Mouse (Mus musculus) MEL (cell line): ENCODE data around the gene Tssk6.
A peak's percentile ranks its signal among the peaks of the same experiment; 100 is the strongest.

ENCODE experiments used
- CHD1 ChIP-seq: IDR thresholded peaks from 2 replicates; pipeline ENCODE4 v1.6.1; 2012; ENCODE audit warnings: low read depth, mild to moderate bottlenecking, inconsistent platforms, low read length, improper control_type of control experiment
- CTCF ChIP-seq, 3 experiments: IDR thresholded peaks in 2 of 3; conservative IDR thresholded peaks in 1 of 3; 2 replicates each; pipeline ENCODE4 v1.5.1; 2011 to 2012; ENCODE audit warnings: low read length in 3 of 3, low read depth in 2 of 3, mild to moderate bottlenecking in 2 of 3, improper control_type of control experiment in 1 of 3, inconsistent platforms in 1 of 3, mixed read lengths in 1 of 3, moderate library complexity in 1 of 3; ENCODE audit not compliant: control insufficient read depth in 1 of 3, insufficient read depth in 1 of 3, poor library complexity in 1 of 3, severe bottlenecking in 1 of 3
- EP300 ChIP-seq, 2 experiments: IDR thresholded peaks; 2 replicates each; pipeline ENCODE4 v1.6.1; 2011; ENCODE audit warnings: improper control_type of control experiment in 2 of 2, low read length in 2 of 2, low read depth in 1 of 2, mild to moderate bottlenecking in 1 of 2
- GABPA ChIP-seq: IDR thresholded peaks from 2 replicates; pipeline ENCODE4 v1.6.1; 2012; ENCODE audit warnings: low read depth, mild to moderate bottlenecking, inconsistent platforms, low read length, improper control_type of control experiment, moderate library complexity
- HCFC1 ChIP-seq: IDR thresholded peaks from 2 replicates; pipeline ENCODE4 v1.6.1; 2012; ENCODE audit warnings: low read depth, mild to moderate bottlenecking, inconsistent platforms, low read length, improper control_type of control experiment, moderate library complexity
- MAFK ChIP-seq: IDR thresholded peaks from 2 replicates; pipeline ENCODE4 v1.6.1; 2011; ENCODE audit warnings: low read depth, mild to moderate bottlenecking, low read length, improper control_type of control experiment, borderline replicate concordance
- NELFE ChIP-seq: IDR thresholded peaks from 2 replicates; pipeline ENCODE4 v1.6.1; 2011; ENCODE audit warnings: low read depth, low read length, improper control_type of control experiment
- NRF1 ChIP-seq: IDR thresholded peaks from 2 replicates; pipeline ENCODE4 v1.6.1; 2014; ENCODE audit warnings: low read depth, mild to moderate bottlenecking, inconsistent platforms, low read length, improper control_type of control experiment, moderate library complexity; ENCODE audit not compliant: poor library complexity, insufficient read depth, severe bottlenecking
- POLR2A ChIP-seq, 2 experiments: IDR thresholded peaks; 2 replicates each; pipeline ENCODE4 v1.6.1; 2011 to 2012; ENCODE audit warnings: low read length in 2 of 2, mild to moderate bottlenecking in 2 of 2, control low read depth in 1 of 2, improper control_type of control experiment in 1 of 2, low read depth in 1 of 2, moderate library complexity in 1 of 2; ENCODE audit not compliant: control insufficient read depth in 1 of 2, insufficient read depth in 1 of 2, poor library complexity in 1 of 2
- POLR2AphosphoS5 ChIP-seq: IDR thresholded peaks from 2 replicates; pipeline ENCODE4 v1.6.1; 2012; ENCODE audit warnings: low read depth, borderline replicate concordance, mild to moderate bottlenecking, inconsistent platforms, low read length, moderate library complexity, mixed read lengths

DNA sequence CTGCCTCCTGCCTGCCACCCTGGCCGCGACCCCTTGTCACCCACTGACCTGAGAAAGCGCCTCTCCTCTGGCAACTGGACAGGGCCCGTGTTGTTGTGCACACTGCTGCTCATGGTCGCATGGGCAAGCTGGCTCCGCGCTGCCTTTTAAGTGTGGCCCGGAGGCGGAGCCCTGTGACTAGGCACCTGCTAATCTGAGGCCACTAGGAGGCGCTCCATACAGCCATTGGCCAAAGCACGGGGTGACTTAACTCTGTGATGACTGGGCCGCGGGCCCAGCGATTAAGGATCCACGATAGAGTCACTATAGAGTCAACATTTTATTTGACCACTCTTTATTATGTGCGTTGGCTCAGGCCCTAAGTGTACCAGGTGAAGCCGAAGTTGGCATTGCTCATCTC lies 8.1 kb upstream of the Tssk6 start:
- TF ChIP-seq MAFK (no peak), POLR2A (IDR thresholded peaks at IDR 0.05; ENCODE audit: control insufficient read depth in 1 of 2, insufficient read depth in 1 of 2, low read depth in 1 of 2, low read length in 2 of 2, poor library complexity in 1 of 2) (no peak), POLR2AphosphoS5 (no peak), CTCF (IDR thresholded peaks at IDR 0.05 in 2 of 3, conservative IDR thresholded peaks at IDR 0.05 in 1 of 3; ENCODE audit: control insufficient read depth in 1 of 3, insufficient read depth in 1 of 3, low read depth in 2 of 3, low read length in 3 of 3, poor library complexity in 1 of 3, severe bottlenecking in 1 of 3) (peak; percentile 71 to 87 (median 73)), CHD1 (no peak), HCFC1 (no peak), NRF1 (no peak), GABPA (no peak), NELFE (no peak), EP300 (IDR thresholded peaks at IDR 0.05; ENCODE audit: low read depth in 1 of 2, low read length in 2 of 2) (no peak)
